8 mouse cellular contexts compared by ENCODE assay signal in the genomic region with DNA sequence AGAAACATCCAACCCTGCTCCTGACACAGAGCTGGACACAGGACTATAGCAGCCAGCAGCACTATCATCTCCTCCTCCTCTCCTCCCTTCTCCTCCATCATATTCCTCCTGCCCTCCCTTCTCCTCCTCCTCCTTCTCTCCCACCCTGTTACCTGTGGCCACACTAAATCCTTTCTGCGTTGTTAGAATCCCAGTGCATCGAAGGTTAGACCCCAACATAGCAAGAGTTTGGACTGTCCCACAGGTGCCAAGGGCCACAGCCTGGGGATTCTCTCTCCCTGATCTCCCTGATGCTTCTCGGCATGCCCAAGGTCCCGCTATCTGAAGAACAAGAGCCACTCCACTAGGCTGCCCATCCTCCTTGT. TPM values are rescaled to one million over a fixed set of nuclear protein-coding genes. Genes with fewer than 3 reads are reported as not detected.
A peak's percentile ranks its signal among the peaks of the same experiment; 100 is the strongest.
DNase-seq lines count a peak whose midpoint lies in the region; ATAC-seq and TF ChIP-seq lines count a peak whose summit lies in the region.

No protein-coding gene starts in this region.

- H3K4me1 ChIP-seq in heart, embryonic 14.5 days (ENCODE audit: control insufficient read depth in 2 of 2, insufficient read depth in 2 of 2, low read length in 2 of 2) = peaks cover 9 to 14% of the 10 kb centered on the region in 2 experiments
- no peaks in the 10 kb centered on the region; the same call in 1 of the 2 replicates for H3K4me1 ChIP-seq in embryonic facial prominence, embryonic 11.5 days (ENCODE audit: control insufficient read depth, insufficient read depth, low read length)
- no peaks in the 10 kb centered on the region for H3K4me1 ChIP-seq in hindbrain, postnatal 0 days (ENCODE audit: insufficient read depth, low read length)

- H3K27ac ChIP-seq in heart, embryonic 14.5 days (replicated peaks in 1 of 2; ENCODE audit: control insufficient read depth in 1 of 2, insufficient read depth in 1 of 2, low read depth in 2 of 2, low read length in 2 of 2) = peak overlapping the region; percentile 74 to 86
- H3K27ac ChIP-seq in embryonic facial prominence, embryonic 11.5 days (replicated peaks; ENCODE audit: low read depth, low read length) = peak overlapping the region; percentile 77
- no peak overlapping the region; the same call in 1 of the 2 replicates for H3K27ac ChIP-seq in hindbrain, postnatal 0 days

- peak overlapping the region; percentile 56 to 66 for H3K4me3 ChIP-seq in heart, embryonic 14.5 days (ENCODE audit: control insufficient read depth in 1 of 2, insufficient read depth in 1 of 2, low read depth in 1 of 2, low read length in 2 of 2)
- H3K4me3 ChIP-seq in embryonic facial prominence, embryonic 11.5 days (ENCODE audit: low read depth, low read length) = peak overlapping the region; percentile 54
- peak overlapping the region; percentile 46 for H3K4me3 ChIP-seq in hindbrain, postnatal 0 days (ENCODE audit: low read length)
- no peak overlapping the region for H3K4me3 ChIP-seq in myocyte

- H3K79me2 ChIP-seq in myocyte (ENCODE audit: control insufficient read depth, insufficient read depth) = no peaks in the 10 kb centered on the region

- H3ac ChIP-seq in myocyte (ENCODE audit: control insufficient read depth, insufficient read length) = no peak overlapping the region

- TF ChIP-seq CTCF in hindbrain, postnatal 0 days (IDR thresholded peaks at IDR 0.05; ENCODE audit: low read depth) = no peak

- peak overlapping the region; percentile 70 for H3K4me2 ChIP-seq in heart, embryonic 14.5 days (ENCODE audit: low read length)
- peak overlapping the region; percentile 47 for H3K4me2 ChIP-seq in embryonic facial prominence, embryonic 11.5 days (ENCODE audit: low read depth, low read length)
- peak overlapping the region; percentile 74 for H3K4me2 ChIP-seq in hindbrain, postnatal 0 days (ENCODE audit: low read depth, low read length)
- H3K4me2 ChIP-seq in myocyte (ENCODE audit: low read depth) = peak overlapping the region; percentile 66

- no peaks in the 10 kb centered on the region for H3K9me3 ChIP-seq in heart, embryonic 14.5 days (ENCODE audit: control insufficient read depth, low read length)
- H3K9me3 ChIP-seq in embryonic facial prominence, embryonic 11.5 days (replicated peaks; ENCODE audit: control insufficient read depth, low read length) = no peaks in the 10 kb centered on the region
- H3K9me3 ChIP-seq in hindbrain, postnatal 0 days (ENCODE audit: low read length) = no peaks in the 10 kb centered on the region

- H3K9ac ChIP-seq in heart, embryonic 14.5 days (ENCODE audit: low read length) = peak overlapping the region; percentile 80
- peak overlapping the region; percentile 78 for H3K9ac ChIP-seq in embryonic facial prominence, embryonic 11.5 days (replicated peaks; ENCODE audit: low read length)
- peak overlapping the region; percentile 41 for H3K9ac ChIP-seq in hindbrain, postnatal 0 days (replicated peaks; ENCODE audit: low read length)

- no peaks in the 10 kb centered on the region for H3K27me3 ChIP-seq in heart, embryonic 14.5 days (ENCODE audit: control insufficient read depth, insufficient read depth, low read length)
- H3K27me3 ChIP-seq in embryonic facial prominence, embryonic 11.5 days (ENCODE audit: control insufficient read depth, insufficient read depth, low read length) = no peaks in the 10 kb centered on the region
- no peaks in the 10 kb centered on the region; the same call in 1 of the 2 replicates for H3K27me3 ChIP-seq in hindbrain, postnatal 0 days (ENCODE audit: insufficient read depth, low read length)
- H3K27me3 ChIP-seq in myocyte (ENCODE audit: control insufficient read depth, insufficient read depth, insufficient read length) = peaks cover 16% of the 10 kb centered on the region

- TF ChIP-seq POLR2A in myocyte (IDR thresholded peaks at IDR 0.05; ENCODE audit: insufficient read length, low read depth) = no peak

- 18% methylated on average over 4 of the region's 4 CpGs for WGBS in heart, embryonic 14.5 days
- WGBS in embryonic facial prominence, embryonic 11.5 days = 19% methylated on average over 4 of the region's 4 CpGs
- 35% methylated on average over 4 of the region's 4 CpGs for WGBS in hindbrain, postnatal 0 days

- no peak for DNase-seq in heart, postnatal 36 days
- no peak for DNase-seq in embryonic facial prominence, embryonic 11.5 days (ENCODE audit: low spot score)
- no peak for DNase-seq in hindbrain, postnatal 0 days (ENCODE audit: low spot score)
- no peak for DNase-seq in B cell, adult 2 months
- DNase-seq in right cerebral cortex, postnatal 14 days = no peak

- no peak for ATAC-seq in heart, embryonic 14.5 days (ENCODE audit: insufficient number of reproducible peaks, insufficient read depth, low FRiP score, low read depth)
- ATAC-seq in embryonic facial prominence, embryonic 11.5 days (replicated peaks; ENCODE audit: insufficient number of reproducible peaks, low FRiP score, low TSS enrichment, low read depth) = 0 out of 2 replicates have a peak, but pooled peaks have one; percentile 20
- 0 out of 2 replicates have a peak, but pooled peaks have one; percentile 22 for ATAC-seq in hindbrain, postnatal 0 days
- no peak for ATAC-seq in activated CD4-positive, CD25-positive, alpha-beta regulatory T cell, adult 4 months

- intact Hi-C loops in heart, postnatal 36 days (cut with DNase I) = loop anchor here (5.0 kb wide), 1 partner anchor 174 kb away; no protein-coding TSS in a partner anchor

- H3K36me3 ChIP-seq in heart, embryonic 14.5 days (ENCODE audit: control insufficient read depth, insufficient read depth, low read length) = no peaks in the 10 kb centered on the region
- no peaks in the 10 kb centered on the region for H3K36me3 ChIP-seq in embryonic facial prominence, embryonic 11.5 days (replicated peaks; ENCODE audit: control insufficient read depth, insufficient read depth, low read depth, low read length)
- H3K36me3 ChIP-seq in hindbrain, postnatal 0 days (ENCODE audit: insufficient read depth, low read length) = no peaks in the 10 kb centered on the region
- H3K36me3 ChIP-seq in myocyte (ENCODE audit: control insufficient read depth, insufficient read depth) = no peaks in the 10 kb centered on the region

TF ChIP-seq in myocyte, 11 proteins besides CTCF, POLR2A, EP300 and RAD21:
- TF ChIP-seq MYOD1 (IDR thresholded peaks at IDR 0.05; ENCODE audit: control insufficient read depth in 1 of 3, insufficient read length in 2 of 3, low read depth in 2 of 3) = no peak
- TF ChIP-seq TCF3 (IDR thresholded peaks at IDR 0.05; ENCODE audit: insufficient read length, low read depth) = no peak
- TF ChIP-seq E2F4 (IDR thresholded peaks at IDR 0.05; ENCODE audit: insufficient read depth) = no peak
- no peak for TF ChIP-seq MYOG (IDR thresholded peaks at IDR 0.05; ENCODE audit: control insufficient read depth in 1 of 3, insufficient read depth in 1 of 3, insufficient read length in 2 of 3, low read depth in 2 of 3)
- TF ChIP-seq MAX (IDR thresholded peaks at IDR 0.05; ENCODE audit: low read depth) = no peak
TF ChIP-seq in myocyte: peak in this region for 0.

RNA-seq across cellular contexts. Expression of gene Daam2, which starts 0.7 kb away (rescaled TPM):
- 3.7 and 4.7 TPM in 2 replicates for polyA plus RNA-seq in heart, embryonic 14.5 days (2014; fragmentation: Nextera tagmentation; extraction: Ambion mirVana)
- total RNA-seq in heart, postnatal 36 days (2021) = 1 to 10 TPM; 7.6 to 7.8 TPM
- polyA plus RNA-seq in embryonic facial prominence, embryonic 11.5 days (2014; fragmentation: Nextera tagmentation; extraction: Ambion mirVana) = 7.0 TPM in 2 replicates
- 12.9 and 24.5 TPM in 2 replicates for total RNA-seq in hindbrain, postnatal 0 days (2014; rRNA removed)
- polyA plus RNA-seq in hindbrain, postnatal 0 days (2015; fragmentation: Nextera tagmentation; extraction: Ambion mirVana) = 2.2 and 3.2 TPM in 2 replicates
- polyA plus RNA-seq in myocyte (2012; fragmentation: generic; extraction: Trizol) = 9.5 TPM
- under 1 TPM in 1 of 2 experiments, not detected in 1; 0.13 TPM for polyA plus RNA-seq in activated CD4-positive, CD25-positive, alpha-beta regulatory T cell, adult 4 months (2017; shearing (Covaris generic))

RNA-seq across cellular contexts. Expression of gene Kif6, which starts 51.5 kb away (rescaled TPM):
- polyA plus RNA-seq in heart, embryonic 14.5 days (2014; fragmentation: Nextera tagmentation; extraction: Ambion mirVana) = 1.9 and 2.8 TPM in 2 replicates
- total RNA-seq in heart, postnatal 36 days (2021) = 1 to 10 TPM; 2.1 to 2.2 TPM
- 1.9 and 3.1 TPM in 2 replicates for polyA plus RNA-seq in embryonic facial prominence, embryonic 11.5 days (2014; fragmentation: Nextera tagmentation; extraction: Ambion mirVana)
- total RNA-seq in hindbrain, postnatal 0 days (2014; rRNA removed) = 1.8 and 2.6 TPM in 2 replicates
- 1.5 and 2.2 TPM in 2 replicates for polyA plus RNA-seq in hindbrain, postnatal 0 days (2015; fragmentation: Nextera tagmentation; extraction: Ambion mirVana)
- polyA plus RNA-seq in myocyte (2012; fragmentation: generic; extraction: Trizol) = 0.07 TPM
- not detected for polyA plus RNA-seq in activated CD4-positive, CD25-positive, alpha-beta regulatory T cell, adult 4 months (2017; shearing (Covaris generic))

Comparison
In these comparisons a context has a peak if more than half of its experiments do, and no peak if none do; other contexts are left out.
1. ATAC-seq: peak in embryonic facial prominence, embryonic 11.5 days (single experiment) and hindbrain, postnatal 0 days (single experiment); none in heart, embryonic 14.5 days (single experiment) and activated CD4-positive, CD25-positive, alpha-beta regulatory T cell, adult 4 months (single experiment).
2. Peak in every context shown above with its lines, with median percentiles within 50 percentile points of each other: H3K4me2 ChIP-seq and H3K9ac ChIP-seq.